Mouse (Mus musculus) embryonic fibroblast, embryonic 13.5 days (primary cell): Measurements from ENCODE around the gene Abl1. TPM values are rescaled to one million over a fixed set of nuclear protein-coding genes. Genes with fewer than 3 reads are reported as not detected.

ENCODE experiments used
- H3K27ac ChIP-seq: 2 replicates; pipeline ENCODE4 v1.5.1; 2012; ENCODE audit warnings: low read length, control low read depth, inconsistent platforms; ENCODE audit not compliant: insufficient read depth
- H3K4me1 ChIP-seq: 2 replicates; pipeline ENCODE4 v1.6.1; 2011; ENCODE audit warnings: low read length; ENCODE audit not compliant: control insufficient read depth, insufficient read depth
- H3K4me3 ChIP-seq: 2 replicates; pipeline ENCODE4 v1.5.1; 2011; ENCODE audit warnings: mild to moderate bottlenecking, control low read depth, low read length; ENCODE audit not compliant: insufficient read depth
- CTCF ChIP-seq: IDR thresholded peaks from 2 replicates; pipeline ENCODE4 v1.5.1; 2011; ENCODE audit warnings: mild to moderate bottlenecking, control low read depth, low read length, moderate library complexity, borderline replicate concordance; ENCODE audit not compliant: insufficient read depth
- POLR2A ChIP-seq: IDR thresholded peaks from 2 replicates; pipeline ENCODE4 v1.6.1; 2011; ENCODE audit warnings: low read depth, mild to moderate bottlenecking, control low read depth, low read length, moderate library complexity
- polyA plus RNA-seq: library from polyadenylated mRNA; stranded (reverse); fragments of >200 nt; gene quantifications from 2 replicates; pipeline ENCODE4 v1.2.4, GENCODE M21; 2011; ENCODE audit warnings: low read depth; ENCODE audit not compliant: missing spikeins, insufficient read length

Abl1 gene
- 58.9 and 61.6 TPM in 2 replicates for polyA plus RNA-seq

- Histone ChIP-seq H3K4me3 (peak within 1 kb of the TSS; percentile 94), H3K27ac (peak within 1 kb of the TSS; percentile 72), H3K4me1 (peaks cover 3% of the 10 kb centered on the region; the same call in 1 of the 2 replicates)
- TF ChIP-seq CTCF (no peak), POLR2A (peak; percentile 77)
Observed at GRCm38 (mm10) chr2:31688074-31688925, at the start of gene Abl1. Abl1 (plus strand) TSS chr2:31688376.

DNA sequence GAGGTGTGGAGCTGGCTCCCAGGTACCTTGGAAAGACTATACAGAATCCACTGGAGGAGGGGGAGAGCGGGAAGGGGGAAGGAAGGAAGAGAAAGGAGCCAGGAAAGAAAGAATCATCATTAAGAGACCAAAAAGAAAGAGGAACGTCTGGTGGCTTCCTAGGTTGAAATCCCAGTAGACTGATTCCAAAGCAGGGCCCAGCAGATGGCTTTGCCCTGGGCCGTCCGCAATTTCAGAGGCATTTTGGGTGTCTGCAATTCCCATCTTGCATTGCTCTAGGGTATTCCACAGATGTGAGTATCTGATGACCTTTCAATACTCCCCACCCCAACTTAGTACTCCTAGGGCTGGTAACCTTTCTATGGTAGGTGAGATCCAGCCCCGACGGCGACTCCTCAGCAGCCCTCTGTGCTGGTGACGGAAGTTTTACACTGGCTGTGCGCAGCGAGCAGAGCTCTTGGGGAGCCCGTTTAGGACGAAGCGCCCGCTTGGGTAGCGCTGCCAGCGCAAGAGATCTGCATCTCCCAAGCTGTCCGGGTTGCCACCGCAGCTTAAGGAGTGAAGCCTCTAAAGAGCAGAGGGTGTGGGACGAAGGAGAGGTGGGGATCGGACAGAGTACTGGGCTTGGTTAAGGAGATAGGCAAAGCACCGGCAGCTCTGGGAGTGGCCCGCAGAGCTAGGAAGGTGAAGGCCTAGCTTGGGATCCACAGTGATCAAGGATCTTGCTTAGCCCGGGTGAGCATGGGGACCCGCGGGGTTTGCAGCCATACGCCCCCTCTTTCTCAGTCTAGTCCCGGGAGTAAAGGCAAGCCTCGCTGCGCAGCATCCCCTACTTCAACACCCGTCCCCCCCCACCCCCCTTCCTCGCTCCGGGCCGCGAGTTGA is 49.4 kb upstream of the Abl1 start:
- TF ChIP-seq CTCF: no peak
- TF ChIP-seq POLR2A: no peak
- no peak overlapping the region for H3K4me3 ChIP-seq
- H3K27ac ChIP-seq: no peak overlapping the region
- H3K4me1 ChIP-seq: no peaks in the 10 kb centered on the region

DNA sequence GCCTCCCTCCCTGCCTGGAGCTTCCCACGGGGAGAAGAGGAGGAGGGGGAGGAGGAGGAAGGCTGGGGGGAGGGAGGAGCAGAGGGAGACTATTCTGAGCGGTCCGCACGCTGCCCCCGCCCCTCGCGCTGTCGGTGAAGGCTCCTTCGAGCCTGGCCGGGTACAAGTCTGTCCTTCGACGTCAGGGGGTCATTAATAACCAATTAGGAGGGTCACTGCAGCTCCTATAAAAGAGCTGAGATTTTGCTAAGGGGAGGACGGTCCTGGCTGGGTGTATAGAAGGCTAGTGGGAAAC is 48.8 kb upstream of the Abl1 start:
- H3K4me3 ChIP-seq: no peak overlapping the region
- H3K27ac ChIP-seq: no peak overlapping the region
- TF ChIP-seq CTCF: no peak
- no peak for TF ChIP-seq POLR2A
- H3K4me1 ChIP-seq: no peaks in the 10 kb centered on the region

- no peak within 1 kb of the TSS for H3K27ac ChIP-seq
- no peaks in the 10 kb centered on the region for H3K4me1 ChIP-seq
- TF ChIP-seq CTCF: no peak
- TF ChIP-seq POLR2A: no peak
- H3K4me3 ChIP-seq: no peak within 1 kb of the TSS
Observed at GRCm38 (mm10) chr2:31639901-31640608, 48.1 kb upstream of the Abl1 start, which contains the start of gene Prdm12. Prdm12 (plus strand) TSS chr2:31640037.

GRCm38 (mm10) chr2:31640609-31641507 is 47.3 kb upstream of the Abl1 start:
- H3K4me1 ChIP-seq: no peaks in the 10 kb centered on the region
- no peak overlapping the region for H3K27ac ChIP-seq
- H3K4me3 ChIP-seq: no peak overlapping the region
- no peak for TF ChIP-seq CTCF
- TF ChIP-seq POLR2A: no peak

GRCm38 (mm10) chr2:31641508-31641830 is 46.7 kb upstream of the Abl1 start:
- H3K4me3 ChIP-seq: no peak overlapping the region
- TF ChIP-seq CTCF: no peak
- TF ChIP-seq POLR2A: no peak

DNA sequence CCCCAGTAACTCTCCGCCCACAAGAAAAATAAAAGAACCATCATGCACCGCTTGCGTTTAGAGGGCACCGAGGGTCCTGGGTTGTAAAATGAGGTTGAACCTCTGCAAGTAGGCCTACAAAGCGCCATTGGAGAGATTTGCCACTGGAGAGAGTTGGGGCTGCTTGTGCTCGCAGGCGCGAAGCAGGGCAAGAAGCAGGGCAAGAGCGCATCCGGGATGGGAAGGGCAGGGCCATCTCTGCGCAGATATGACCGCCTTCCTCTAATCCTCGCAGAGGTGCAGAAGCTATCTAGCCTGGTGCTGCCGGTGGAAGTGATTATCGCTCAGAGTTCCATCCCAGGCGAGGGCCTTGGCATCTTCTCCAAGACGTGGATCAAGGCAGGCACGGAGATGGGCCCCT is 46.2 kb upstream of the Abl1 start:
- TF ChIP-seq POLR2A: no peak
- no peak for TF ChIP-seq CTCF
- Histone ChIP-seq H3K4me3 (no peak overlapping the region), H3K27ac (no peak overlapping the region), H3K4me1 (no peaks in the 10 kb centered on the region)

More at GRCm38 (mm10) chr2:31641508-31641830, 46.7 kb upstream of the Abl1 start:
- Histone ChIP-seq H3K27ac (no peak overlapping the region), H3K4me1 (no peaks in the 10 kb centered on the region)

- TF ChIP-seq POLR2A (no peak), CTCF (no peak)
- Histone ChIP-seq H3K4me3 (peak overlapping the region; percentile 38), H3K4me1 (no peaks in the 10 kb centered on the region), H3K27ac (no peak overlapping the region)
Observed at GRCm38 (mm10) chr2:31653971-31654853, 34.0 kb upstream of the Abl1 start.
